Mouse (Mus musculus) liver (tissue): ENCODE measurements around the gene Olfr406.

Experiments
- DNase-seq: peaks from one replicate; pipeline ENCODE4 v3.0.0-alpha.2; 2020; ENCODE audit warnings: mixed read lengths

The Olfr406 gene

DNA sequence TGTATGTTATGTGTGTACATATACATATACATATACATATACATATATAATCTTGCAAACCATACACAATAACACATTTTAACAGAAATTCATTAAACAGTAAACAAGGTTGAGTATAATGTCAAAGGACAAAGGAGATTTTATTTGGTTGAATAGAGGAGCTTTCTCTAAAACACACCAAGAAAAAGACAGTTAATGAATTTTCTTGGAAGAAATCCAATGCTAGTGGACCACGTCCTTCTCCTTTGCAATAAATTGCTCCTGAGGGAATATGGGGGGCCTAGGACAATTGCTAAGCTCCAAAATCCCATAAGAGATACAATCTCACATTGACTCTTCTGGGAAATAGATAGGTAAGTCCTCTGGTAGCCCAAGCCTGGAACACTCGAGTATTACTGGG, at the start of gene Olfr406:
Gene Olfr406 (plus strand): TSS at position 301 of the 400 bp plus-strand sequence.
- DNase-seq: no peak

- DNase-seq: no peak
Observed at GRCm38 (mm10) chr11:74211279-74211678, 48.3 kb upstream of the Olfr406 start, which contains the start of gene Olfr43. TSS of gene Olfr43 (minus strand) at chr11:74211379.

- DNase-seq: no peak
Observed at GRCm38 (mm10) chr11:74241201-74241600, 18.4 kb upstream of the Olfr406 start.

DNA sequence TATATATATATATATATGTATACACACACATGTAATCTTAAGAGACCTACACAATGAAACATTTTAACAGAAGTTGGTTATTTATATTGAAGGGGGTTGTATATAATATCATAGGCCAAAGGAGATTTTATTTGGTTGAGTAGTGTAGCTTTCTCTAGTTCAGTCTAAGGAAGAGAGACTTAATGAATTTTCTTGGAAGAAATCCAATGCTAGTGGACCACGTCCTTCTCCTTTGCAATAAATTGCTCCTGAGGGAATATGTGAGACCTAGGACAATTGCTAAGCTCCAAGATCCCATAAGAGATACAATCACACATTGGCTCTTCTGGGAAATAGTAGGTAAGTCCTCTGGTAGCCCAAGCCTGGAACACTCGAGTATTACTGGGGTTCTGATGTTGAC, 23.8 kb downstream of the Olfr406 start, which contains the start of gene Olfr59:
Gene Olfr59 (plus strand): TSS at position 301 of the 400 bp plus-strand sequence.
- DNase-seq: no peak

DNA sequence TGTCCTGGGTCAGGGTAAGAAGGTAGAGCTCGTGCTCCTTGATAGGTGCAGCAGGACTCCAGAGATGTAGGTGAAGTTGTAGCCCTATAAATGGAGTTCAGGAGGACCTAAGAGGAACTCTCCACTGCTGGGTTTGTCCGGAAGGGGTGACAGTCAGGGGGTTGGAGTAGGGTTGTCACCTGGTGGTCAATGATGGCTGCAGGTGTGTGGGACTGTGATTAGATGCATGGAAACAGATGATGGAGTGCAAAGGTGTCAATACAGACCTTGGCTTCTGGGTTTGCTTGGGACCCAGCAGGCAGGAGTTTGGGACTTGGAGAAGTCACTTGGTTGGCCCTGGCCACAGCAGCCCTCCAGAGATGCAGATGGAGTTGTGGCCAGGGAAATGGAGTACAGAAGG, 27.6 kb downstream of the Olfr406 start:
- no peak for DNase-seq
